Mouse (Mus musculus) CD4-positive helper T cell, adult 2 months (primary cell): ENCODE data around the gene Slc19a1.
A peak's percentile ranks its signal among the peaks of the same experiment; 100 is the strongest.

Experiments used
- DNase-seq: peaks from one replicate; pipeline ENCODE4 v3.0.0-alpha.2; 2012; ENCODE audit warnings: low read depth, missing footprints, low spot score

The Slc19a1 gene

DNA sequence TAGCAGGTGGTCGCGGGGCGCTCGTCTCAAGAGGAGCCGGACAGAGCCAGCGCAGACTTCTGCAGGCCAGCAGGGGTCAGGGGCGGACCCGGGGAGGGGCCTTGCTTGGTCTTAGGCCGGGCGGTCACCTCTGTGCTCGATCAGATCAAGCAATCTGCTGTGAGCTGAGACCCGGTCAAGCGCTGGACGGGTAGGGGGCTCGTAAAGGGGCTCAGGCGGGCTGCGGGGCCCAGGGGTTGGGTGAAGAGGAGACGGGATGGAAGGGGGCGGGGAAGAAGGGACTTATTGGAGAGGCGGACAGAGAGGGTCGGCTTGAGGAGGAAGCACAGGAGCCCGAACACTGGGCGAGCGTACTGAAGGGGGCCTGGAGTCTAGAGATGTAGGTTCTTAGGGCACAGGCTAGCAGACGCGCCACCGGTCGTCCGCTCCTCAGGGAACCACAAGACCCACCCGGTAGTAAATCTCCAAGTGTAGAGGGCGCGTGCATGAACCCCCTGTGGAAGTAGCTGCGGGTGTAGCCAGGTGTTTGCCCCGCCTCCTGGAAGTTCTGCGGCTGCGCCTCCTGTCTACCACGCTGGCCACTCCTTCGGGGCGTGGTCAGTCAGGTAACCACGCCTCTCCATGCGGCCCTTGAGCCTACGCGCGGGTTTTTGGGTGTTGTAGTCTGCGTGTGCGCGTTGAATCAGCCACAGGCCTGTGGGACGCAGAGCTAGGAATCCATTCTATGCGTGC lies 716 bp downstream of the Slc19a1 start:
- DNase-seq, result peak; percentile 96

DNA sequence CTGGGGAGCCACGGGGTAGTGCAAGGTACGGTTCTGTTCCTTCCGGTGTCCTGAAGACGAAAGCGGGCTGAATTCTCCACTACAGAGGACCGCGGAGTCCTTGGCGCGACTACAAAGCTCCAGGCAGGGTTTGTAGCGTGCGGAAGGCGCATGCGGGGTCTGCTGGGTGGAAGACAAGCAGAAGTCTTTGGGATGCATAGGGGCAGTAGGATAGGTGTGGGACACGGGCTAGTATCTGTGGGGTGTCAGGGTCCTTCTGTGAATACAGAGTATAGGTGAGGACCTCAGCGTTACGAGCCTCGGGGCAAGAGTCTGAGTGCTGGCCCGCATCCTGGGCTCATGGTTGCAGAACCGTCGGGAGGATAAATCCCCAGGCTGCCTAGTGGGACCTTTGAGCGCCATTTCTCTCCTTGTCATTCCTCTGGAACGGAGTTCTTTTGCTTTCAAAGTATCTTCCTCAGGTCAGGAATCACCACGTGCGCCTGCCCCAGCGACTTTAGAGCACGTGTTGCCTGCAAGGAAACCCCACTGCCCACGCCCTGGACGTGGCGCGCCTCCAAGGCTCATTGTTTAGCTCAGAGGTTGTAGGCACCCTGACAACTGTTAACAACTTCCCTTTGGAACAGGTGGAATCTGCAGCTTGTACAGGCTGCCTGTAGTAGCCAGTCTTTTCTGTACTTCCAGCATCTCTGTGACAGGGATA lies 1.4 kb downstream of the Slc19a1 start:
- DNase-seq, result peak; percentile 62

DNA sequence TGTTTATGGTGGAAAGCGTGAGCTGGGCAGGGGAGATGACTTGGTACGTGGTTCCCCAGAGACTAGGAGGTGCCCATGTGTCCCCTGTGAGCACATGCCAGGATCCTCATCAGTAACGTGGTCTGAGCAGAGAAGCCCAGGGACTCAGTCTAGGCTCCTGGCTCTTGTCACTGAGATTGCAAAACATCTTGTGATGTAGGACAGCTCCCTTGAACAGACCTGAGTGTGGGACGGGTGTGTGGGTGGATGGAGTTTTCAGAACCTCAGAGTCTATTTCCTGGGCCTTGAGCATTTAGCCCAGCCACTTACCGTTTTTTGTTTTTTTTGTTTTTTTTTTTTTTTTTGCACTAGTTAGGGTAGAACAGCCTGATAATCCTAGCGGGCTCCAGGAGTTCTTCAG lies 3.4 kb downstream of the Slc19a1 start:
- peak; percentile 62 for DNase-seq

DNA sequence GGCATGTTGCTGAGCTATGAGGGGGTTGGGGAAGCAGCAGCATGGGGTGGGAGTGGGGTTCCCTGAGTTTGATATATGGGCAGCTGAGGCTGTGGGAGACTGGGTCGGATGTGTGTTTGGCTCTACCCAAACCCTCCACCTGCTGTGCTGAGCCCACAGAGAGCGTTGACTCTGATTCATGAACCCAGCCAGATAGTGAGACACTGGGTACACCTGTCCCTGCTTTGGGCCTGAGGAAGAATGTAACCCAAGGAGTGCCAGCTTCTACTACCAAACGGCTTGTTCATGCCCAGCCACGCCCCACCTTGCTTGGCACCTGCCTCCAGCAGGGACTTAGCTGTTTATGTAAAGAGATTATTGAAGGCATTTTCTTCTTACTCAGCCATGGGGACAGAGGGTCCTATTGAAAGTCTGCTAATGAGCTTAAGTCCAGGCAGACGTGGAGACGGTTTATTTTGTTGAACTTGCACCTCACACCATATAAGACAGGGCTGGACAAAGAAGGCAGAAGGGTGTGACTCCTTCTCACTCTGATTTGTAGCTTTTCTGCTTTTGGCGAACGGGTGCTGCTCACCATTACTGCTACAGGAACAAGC lies 6.6 kb downstream of the Slc19a1 start:
- DNase-seq, result no peak

DNA sequence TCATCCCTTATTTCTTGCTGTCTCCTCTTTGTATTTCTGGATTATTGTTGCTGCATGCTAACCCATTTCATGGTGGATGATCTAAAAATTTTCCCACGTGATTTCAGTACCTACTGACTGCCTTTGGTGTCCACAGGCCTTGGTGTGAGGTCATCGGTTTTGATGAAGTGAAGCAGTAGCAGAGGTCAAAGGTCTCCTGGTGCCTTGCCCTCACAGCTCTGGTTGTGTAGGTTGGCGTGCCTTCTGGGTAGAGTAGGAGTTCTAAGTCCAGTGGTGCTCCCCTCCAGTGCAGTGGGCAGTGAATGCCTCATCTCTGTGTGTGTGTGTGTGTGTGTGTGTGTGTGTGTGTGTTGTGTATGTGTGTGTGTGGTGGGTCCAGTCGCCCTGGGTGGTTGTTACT lies 16.2 kb downstream of the Slc19a1 start:
- no peak for DNase-seq

DNA sequence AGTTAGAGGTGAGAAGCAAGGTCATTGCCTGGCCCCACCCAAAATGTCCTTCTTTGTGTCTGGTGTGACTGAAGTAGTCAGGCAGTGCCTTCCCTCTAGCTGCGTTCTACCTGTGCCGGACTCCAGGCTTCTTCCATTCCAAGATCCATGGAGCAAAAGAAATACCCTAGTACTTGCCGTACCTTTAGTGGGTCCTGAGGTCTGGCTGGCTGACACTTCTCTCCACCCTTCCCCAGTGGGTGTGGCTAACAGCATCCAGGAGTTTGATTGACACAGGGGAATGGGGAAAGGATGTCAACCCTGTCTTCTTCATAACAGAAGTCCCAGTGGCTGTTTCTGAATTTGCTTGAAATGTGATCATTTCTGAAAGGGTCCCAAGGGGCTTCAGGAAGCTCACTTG lies 16.6 kb downstream of the Slc19a1 start:
- DNase-seq, result no peak

DNA sequence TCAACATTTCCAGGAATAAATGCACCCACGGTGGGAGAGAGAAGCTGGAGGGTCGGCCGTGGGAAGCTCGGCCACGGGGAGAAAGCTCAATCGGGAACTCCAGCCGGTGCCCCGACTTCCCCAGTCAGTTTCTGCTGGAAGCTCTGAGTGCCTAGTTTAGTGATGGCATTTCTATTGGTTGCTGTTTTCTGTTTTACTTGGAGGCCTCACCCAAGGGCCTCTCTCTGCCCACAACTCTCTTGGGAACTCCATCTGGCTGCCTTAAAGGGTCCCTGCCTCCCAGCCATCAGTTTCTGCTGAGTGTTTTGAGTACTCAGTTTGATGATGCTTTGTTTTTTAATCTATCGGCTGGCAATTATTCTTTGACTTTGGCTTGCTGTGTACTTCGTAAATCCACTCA lies 24.7 kb downstream of the Slc19a1 start:
- no peak for DNase-seq

DNA sequence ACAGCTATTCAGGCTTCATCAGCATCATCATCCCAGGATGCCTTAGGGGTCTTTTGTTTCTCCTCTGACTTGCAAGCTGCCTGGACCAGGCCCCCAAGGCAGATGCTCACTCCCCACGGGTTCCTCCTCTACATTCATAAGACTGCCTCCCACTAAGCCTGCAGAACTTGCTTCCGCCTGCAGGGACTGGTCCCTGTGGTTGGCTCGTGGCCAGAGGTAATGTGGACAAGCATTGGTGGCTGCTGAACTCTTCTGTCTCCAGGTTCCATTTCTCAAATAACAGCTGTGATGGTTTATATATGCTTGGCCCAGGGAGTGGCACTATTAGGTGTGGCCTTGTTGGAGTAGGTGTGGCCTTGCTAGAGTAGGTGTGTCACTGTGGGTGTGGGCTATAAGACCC lies 29.4 kb downstream of the Slc19a1 start:
- DNase-seq, result no peak

DNA sequence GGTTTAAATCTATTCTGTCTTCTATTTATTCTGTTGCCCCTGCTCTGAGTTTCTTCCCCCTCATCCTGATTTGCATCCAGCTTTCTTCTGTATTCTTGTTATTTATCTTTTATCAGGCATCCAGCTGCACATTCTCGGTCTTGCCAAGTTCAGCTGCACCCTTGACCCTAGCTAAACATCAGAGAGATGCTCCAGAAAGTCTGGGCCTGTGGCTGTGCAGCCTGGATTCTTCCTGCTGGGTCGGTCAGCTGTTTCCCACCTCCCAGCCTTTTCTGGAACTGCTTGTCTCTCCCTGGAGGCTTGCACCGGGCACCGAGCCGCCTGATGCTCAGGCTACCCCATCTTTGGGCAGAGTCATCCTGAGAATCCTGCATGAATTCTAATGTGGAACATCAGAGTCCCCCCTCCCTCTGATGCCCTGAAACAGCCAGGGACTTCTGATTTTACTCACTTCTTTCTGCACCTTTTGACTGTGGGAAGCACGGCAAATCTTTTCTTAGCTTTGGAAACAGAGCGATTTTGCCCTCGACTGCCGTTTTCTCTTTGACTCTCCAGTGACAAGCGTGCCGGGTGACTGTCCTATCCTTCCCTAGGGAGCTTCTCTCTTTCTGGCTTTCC lies 30.5 kb downstream of the Slc19a1 start:
- DNase-seq, result no peak

DNA sequence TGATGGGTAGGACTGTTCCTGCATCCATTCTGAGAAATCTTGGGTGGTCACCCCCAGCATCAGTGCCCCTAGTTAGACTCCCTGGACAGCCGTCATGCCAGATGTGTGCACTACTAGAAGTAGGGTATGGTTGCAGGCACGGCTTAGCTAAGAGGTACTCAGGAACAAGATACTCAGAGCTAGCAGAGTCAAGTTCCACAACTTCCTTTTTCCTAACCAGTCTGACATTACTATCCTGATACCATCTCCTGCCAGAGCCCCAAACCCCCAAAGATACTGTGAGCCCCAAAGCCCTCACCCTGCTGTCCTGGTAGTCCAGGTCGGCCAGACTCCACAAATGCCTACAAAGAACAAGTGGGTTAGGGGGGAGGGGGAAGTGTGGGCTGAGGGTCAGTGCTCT lies 32.2 kb downstream of the Slc19a1 start:
- DNase-seq, result no peak

DNA sequence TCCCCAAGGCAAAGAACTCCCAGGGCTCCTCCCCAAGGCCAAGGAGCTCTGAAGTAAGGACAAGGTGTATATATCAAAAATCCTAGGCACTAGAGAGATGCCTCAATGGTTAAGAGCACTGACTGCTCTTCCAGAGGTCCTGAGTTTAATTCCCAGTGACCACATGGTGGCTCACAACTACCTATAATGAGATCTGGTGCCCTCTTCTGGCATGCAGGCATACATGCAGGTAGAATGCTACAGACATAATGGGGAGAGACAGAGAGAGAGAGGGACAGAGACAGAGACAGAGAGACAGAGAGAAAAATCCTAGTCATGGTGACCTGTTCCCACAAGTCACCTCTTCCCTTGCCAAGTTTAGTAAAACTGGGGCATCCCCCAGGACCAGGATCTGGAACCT lies 32.6 kb downstream of the Slc19a1 start:
- no peak for DNase-seq

DNA sequence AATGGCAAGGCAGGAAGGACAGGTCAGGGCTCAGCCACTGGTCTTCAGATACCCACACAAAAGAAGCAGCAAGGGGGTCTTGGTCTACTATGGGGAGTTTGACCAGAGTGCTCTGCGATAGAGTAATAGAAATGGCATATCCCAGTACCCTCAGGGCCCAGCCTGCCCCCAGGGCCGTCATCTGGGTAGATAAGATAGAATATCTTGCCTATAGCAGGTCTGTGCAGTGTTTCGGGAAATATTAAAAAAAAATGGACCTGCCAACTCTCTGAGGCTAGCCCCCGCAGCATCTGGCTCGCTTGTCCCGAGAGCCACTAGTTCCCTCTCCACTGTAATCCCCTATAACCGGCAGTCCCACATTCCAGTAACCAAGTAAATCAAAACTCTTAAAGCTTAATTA lies 36.4 kb downstream of the Slc19a1 start:
- DNase-seq, result no peak

DNA sequence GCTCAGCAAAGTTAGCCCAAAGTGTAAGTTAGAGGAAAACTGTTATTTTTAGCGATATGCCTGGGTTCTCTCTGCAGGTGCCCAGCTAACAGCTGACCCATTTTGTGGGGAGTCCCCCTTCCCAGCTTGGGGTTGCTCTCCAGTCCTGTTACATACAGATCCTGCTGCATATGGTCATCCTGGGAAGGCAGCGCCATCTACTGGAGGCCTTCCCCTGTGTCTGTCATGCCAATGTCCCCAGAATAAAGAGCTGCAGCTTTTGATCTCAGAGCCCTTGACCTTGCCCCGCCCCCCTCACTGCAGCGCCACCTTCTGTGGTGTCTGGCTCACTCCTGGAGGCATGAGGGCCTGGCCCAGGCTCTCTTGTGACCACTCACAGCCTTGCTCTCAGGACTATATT lies 38.0 kb downstream of the Slc19a1 start:
- peak; percentile 61 for DNase-seq

DNA sequence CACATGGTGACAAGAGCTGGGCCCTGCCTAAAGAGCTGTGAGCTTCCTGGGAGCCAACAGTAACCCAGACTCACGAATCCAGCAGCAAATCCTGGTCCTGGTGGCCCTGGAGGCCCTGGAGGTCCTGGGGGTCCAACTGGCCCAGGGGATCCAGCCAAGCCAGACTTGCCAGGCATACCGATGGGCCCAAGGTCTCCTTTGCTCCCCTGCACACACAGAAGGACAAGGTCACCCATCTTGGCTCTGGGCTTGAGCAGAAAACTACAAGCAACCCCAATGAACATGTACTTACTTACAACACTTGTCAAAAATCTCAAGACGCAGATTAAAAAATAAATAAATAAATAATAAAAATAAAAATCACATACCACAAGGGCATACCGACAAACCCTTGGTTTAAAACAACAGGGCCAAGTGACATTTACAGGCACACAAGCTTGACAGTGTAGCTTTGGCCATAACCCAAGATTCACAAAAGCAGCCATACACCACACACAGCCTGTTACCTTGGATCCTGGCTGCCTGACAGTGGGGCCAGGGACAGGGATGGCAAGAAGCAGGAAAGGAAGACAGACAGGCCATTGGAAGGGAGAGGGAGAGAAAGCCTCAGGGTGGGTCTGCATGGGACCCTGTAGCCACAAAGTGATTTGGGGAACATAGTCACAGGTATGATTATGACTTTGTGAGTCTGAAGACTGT lies 42.4 kb downstream of the Slc19a1 start:
- no peak for DNase-seq

DNA sequence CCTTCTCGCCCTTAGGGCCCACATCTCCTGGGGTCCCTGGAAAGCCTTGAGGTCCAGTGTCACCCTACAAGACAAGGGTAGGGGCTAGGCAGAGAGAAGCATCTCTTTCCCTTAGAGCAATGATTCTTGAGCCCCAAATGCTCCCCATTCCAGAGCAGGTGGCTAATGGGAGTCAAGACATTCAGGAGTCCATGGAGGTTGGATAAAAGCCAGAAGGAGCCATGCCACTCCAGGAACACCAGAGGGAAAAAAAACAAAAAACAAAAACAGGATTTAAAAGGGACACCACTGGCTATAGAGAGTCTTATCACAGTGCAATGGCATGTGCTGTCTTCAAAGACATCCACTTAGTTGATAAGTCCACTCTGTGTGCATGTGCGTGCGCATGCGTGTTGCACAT lies 46.4 kb downstream of the Slc19a1 start:
- no peak for DNase-seq

DNA sequence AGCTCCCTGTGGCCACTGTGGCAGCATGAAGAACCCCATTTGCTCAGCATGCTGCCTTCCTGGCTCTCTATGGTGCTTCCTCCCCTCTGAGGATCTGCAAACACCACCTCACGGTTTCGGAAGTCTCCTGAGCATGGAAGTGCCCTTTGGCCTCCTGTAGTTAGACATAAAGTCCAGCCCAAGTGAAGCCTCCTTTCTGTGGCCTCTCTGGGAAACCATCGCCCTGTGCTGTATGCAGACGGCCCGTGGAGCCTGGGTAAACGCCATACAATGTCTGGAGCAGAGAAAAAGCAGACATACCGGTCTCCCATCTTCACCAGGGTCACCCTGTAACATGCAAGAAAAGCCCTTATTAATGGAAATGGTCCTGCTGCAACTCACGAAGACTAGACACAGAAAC lies 46.9 kb downstream of the Slc19a1 start:
- no peak for DNase-seq

DNA sequence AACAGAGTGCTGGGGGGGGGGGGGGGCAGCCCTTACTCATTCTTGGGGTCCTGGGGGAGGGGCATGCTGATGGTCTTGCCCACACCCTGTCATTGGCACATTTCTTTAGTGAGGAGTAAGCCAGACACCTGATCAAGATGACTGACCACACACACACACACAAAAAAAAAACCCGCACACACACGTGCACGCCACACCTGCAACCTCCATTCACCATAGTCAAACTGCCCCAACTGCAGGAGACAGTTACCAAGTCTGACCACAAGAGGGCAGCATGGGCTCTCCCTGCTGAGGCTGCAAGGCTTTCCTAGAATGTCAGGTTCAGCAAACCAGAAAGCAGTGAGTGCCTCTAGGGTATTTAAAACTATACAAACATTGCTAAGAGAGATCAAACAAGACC lies 50.4 kb downstream of the Slc19a1 start:
- DNase-seq, result peak; percentile 61

DNA sequence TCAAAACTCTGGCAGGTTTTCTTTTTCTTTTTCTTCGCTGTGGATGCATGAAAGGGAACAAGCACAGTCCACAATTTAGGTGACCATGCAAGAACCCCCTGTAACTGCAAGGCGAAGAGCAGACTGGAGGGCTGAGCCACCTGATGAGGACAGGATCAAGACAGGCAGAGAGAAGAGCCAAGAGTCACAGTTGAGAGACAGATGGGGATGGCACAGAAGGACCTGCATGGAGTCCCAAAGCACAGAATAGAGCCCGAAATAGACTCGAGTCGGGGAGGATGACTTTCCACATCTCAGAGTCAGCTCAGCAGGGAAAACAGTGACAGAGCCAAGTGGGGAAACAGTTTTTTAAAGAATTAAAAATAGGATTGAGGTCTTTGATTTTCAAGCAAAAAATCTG lies 50.9 kb downstream of the Slc19a1 start:
- no peak for DNase-seq

DNA sequence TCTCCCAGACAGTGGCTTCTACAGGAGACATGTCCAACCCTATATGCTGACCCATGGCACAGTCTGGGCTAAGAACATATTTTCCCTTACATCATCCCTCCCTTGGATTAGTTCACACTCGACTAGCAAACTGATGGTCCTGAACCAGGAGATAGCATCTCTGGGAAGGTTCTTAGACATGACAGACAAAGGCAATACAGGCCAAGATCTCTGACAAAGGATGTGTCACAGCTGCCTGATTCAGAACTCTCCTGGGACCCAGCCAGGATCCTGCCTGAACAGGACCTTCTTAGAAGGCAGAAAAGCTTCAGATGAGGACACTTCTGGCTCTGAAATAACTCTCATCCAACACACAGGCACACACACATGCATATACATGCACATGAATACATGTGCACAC lies 52.5 kb downstream of the Slc19a1 start:
- DNase-seq, result no peak

DNA sequence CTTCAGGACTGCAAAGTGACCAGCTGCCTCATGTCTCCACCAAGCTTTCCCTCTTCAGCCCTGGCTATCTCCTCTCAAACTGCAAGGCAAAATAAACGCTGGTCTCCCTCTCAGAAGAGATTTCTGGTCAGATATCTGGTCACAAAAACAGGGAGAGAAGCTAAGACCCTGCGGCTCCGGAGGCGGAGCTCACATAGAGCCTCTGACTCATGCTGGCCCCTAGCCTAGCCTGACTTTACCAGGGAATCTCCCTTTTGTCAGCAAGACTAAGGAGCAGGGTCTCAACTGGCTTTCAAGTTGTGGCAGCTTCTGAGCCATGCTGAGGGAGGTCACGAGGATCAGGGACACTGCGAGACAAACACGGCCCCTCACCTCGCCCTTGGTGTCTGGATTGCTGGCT lies 57.3 kb downstream of the Slc19a1 start:
- peak; percentile 19 for DNase-seq

DNA sequence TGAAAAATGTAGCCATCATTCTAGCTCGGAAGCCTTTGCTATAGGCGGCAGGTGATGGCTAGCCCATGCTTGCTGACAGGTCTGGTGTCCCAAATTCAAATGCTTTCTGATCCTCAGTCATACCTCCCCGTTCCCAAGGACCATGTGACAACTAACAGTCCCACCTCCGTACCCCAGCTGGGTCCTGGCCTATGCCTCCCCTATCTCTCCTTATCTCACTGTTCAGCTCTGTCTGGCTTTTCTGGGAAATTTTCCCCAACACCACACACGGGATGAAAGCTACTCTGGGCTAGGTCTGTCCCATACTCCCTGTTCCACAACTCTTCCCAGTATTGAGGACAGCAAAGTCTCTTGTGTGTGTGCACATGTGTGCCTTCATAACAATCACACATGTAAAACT lies 58.0 kb downstream of the Slc19a1 start:
- no peak for DNase-seq

DNA sequence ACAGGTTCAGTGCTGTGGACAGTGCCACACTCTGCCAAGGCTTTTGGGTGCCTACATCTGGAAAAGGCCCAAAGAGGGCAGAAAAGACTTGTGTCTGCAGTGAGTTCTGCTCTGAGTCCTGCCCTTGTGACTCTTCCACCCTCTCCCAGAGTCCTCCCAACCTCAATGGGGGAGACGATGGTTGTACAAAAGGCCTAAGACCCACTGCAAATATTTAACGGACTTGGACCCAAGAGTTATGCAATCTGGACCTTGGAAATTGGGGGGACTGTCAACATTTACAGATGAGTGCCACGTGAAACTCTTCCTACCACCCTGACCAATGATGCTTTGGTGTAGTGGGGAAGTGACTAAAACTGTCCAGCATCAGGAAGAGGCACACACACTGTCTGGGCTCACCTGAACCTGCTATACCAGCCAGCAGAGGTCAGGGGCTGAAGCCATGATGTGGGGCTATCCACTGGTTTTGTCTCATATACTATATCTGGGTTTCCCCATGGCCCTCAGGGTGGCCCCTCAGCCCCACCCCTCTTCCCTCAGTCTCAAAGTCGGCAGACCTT lies 59.6 kb downstream of the Slc19a1 start:
- no peak for DNase-seq
